Mouse (Mus musculus): Measurements from ENCODE around the gene Lce1j. TPM values are rescaled to one million over a fixed set of nuclear protein-coding genes. Genes with fewer than 3 reads are reported as not detected.
A peak's percentile ranks its signal among the peaks of the same experiment; 100 is the strongest.

The Lce1j gene
- polyA plus RNA-seq, 1 experiment from 2014 or later = 184 TPM

DNA sequence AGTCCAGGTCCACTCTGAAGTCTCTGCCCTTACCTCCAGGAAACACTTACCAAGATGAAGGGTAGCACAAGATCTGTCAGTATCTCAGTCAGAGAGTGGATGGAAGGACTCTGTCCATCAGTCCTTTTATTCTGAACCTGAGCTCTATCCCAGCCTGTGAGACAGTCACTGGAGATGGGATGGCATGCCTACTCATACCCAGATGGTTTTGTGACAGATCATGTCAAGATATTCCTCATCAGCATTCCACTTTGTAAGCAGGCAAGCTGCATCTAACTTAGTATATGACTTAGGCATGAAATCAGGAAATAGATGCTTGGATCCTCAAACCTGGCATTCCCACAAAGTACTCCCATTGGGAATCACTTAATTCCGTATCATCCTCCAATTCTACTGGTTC lies 11.5 kb downstream of the Lce1j start, which contains the start of gene Lce1i:
Gene Lce1i, minus strand, starts transcription at position 101 of the 400 bp plus-strand sequence.
- ATAC-seq (ENCODE audit: low FRiP score, low TSS enrichment) (no peak), DNase-seq (ENCODE audit: low spot score) (no peak)
- 81% methylated on average over 1 of the region's 1 CpGs for WGBS
- Histone ChIP-seq H3K4me3 (ENCODE audit: low read depth, low read length) (no peak within 1 kb of the TSS), H3K9ac (ENCODE audit: low read length) (no peak within 1 kb of the TSS), H3K36me3 (ENCODE audit: control insufficient read depth, insufficient read depth, low read length) (no peaks in the 10 kb centered on the region), H3K4me1 (replicated peaks; ENCODE audit: control insufficient read depth, insufficient read depth) (no peaks in the 10 kb centered on the region), H3K27me3 (ENCODE audit: control insufficient read depth, insufficient read depth, low read length) (no peaks in the 10 kb centered on the region), H3K27ac (replicated peaks) (no peak within 1 kb of the TSS), H3K4me2 (replicated peaks; ENCODE audit: low read depth) (no peak within 1 kb of the TSS), H3K9me3 (ENCODE audit: control insufficient read depth, low read length) (no peaks in the 10 kb centered on the region)
- TF ChIP-seq EP300 (optimal IDR thresholded peaks at IDR 0.05) = no peak
- no peak for TF ChIP-seq CTCF (IDR thresholded peaks at IDR 0.05; ENCODE audit: low read depth)

DNA sequence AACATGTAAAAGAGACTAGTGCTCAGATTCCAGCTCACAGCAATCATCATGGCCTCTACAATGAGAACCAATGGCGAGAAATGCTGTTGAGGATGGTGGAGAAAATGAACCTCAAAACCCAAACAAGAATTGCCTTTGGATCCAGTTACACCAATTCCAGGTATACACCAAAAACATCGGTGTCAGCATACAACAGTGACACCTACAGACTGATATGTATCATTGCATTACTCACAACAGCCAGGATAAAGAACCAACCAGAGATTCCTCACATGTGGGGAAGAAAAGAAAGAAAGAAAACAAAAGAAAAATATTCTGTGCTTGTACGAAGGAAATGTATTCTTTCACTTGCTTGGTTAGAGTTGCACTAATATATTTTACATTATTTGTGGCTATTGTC lies 18.7 kb downstream of the Lce1j start:
- Histone ChIP-seq H3K9me3 (ENCODE audit: control insufficient read depth, low read length) (no peaks in the 10 kb centered on the region), H3K27ac (replicated peaks) (no peak overlapping the region), H3K4me2 (replicated peaks; ENCODE audit: low read depth) (no peak overlapping the region), H3K36me3 (ENCODE audit: control insufficient read depth, insufficient read depth, low read length) (no peaks in the 10 kb centered on the region), H3K4me1 (replicated peaks; ENCODE audit: control insufficient read depth, insufficient read depth) (no peaks in the 10 kb centered on the region), H3K4me3 (ENCODE audit: low read depth, low read length) (no peak overlapping the region), H3K27me3 (ENCODE audit: control insufficient read depth, insufficient read depth, low read length) (no peaks in the 10 kb centered on the region), H3K9ac (ENCODE audit: low read length) (no peak overlapping the region)
- no peak for ATAC-seq (ENCODE audit: low FRiP score, low TSS enrichment)
- DNase-seq (ENCODE audit: low spot score) = no peak
- no peak for TF ChIP-seq EP300 (optimal IDR thresholded peaks at IDR 0.05)
- peak; percentile 73 for TF ChIP-seq CTCF (IDR thresholded peaks at IDR 0.05; ENCODE audit: low read depth)
- WGBS = 18% methylated on average over 3 of the region's 3 CpGs

DNA sequence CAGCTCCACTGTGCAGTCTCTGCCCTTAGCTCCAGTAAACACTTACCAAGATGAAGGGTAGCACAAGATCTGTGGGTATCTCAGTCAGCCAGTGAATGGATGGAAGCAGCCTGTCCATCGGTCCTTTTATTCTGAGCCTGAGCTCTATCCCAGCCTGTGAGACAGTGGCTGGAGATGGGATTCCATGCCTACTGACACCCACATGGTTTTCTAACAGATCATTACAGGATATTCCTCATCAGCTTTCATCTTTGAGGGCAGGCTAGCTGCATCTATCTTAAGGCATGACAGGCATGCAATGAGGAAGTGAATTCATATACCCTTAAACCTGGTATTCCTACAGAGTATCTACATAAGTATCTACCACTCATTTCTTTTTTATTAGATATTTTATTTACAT lies 25.3 kb downstream of the Lce1j start, which contains the start of gene Lce1h:
Gene Lce1h, minus strand, starts transcription at position 101 of the 400 bp plus-strand sequence.
- Histone ChIP-seq H3K9ac (ENCODE audit: low read length) (no peak within 1 kb of the TSS), H3K4me2 (replicated peaks; ENCODE audit: low read depth) (no peak within 1 kb of the TSS), H3K27me3 (ENCODE audit: control insufficient read depth, insufficient read depth, low read length) (no peaks in the 10 kb centered on the region), H3K9me3 (ENCODE audit: control insufficient read depth, low read length) (no peaks in the 10 kb centered on the region), H3K27ac (replicated peaks) (no peak within 1 kb of the TSS), H3K4me1 (replicated peaks; ENCODE audit: control insufficient read depth, insufficient read depth) (no peaks in the 10 kb centered on the region), H3K36me3 (ENCODE audit: control insufficient read depth, insufficient read depth, low read length) (no peaks in the 10 kb centered on the region), H3K4me3 (ENCODE audit: low read depth, low read length) (no peak within 1 kb of the TSS)
- ATAC-seq (ENCODE audit: low FRiP score, low TSS enrichment) (no peak), DNase-seq (ENCODE audit: low spot score) (no peak)
- 89% methylated on average over 1 of the region's 1 CpGs for WGBS
- TF ChIP-seq EP300 (optimal IDR thresholded peaks at IDR 0.05) (no peak), CTCF (IDR thresholded peaks at IDR 0.05; ENCODE audit: low read depth) (no peak)

DNA sequence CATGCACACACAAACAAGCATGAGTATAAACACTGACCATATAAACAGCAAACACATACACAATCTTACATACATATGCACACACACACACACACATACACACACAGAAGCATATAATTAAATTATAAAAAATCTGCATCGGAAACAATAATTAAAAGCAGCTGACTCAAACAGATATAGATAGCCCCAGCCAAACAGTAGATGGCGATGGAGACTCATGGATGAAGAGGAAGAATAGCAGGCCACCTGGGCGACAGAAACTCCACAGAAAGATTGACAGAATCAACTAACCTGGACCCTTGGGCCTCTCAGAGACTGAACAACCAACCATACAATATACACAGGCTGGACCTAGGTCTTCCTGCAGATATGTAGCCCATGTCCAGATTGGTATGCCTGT lies 37.1 kb downstream of the Lce1j start:
- Histone ChIP-seq H3K4me2 (replicated peaks; ENCODE audit: low read depth) (no peak overlapping the region), H3K9ac (ENCODE audit: low read length) (no peak overlapping the region), H3K27me3 (ENCODE audit: control insufficient read depth, insufficient read depth, low read length) (no peaks in the 10 kb centered on the region), H3K4me3 (ENCODE audit: low read depth, low read length) (no peak overlapping the region), H3K36me3 (ENCODE audit: control insufficient read depth, insufficient read depth, low read length) (no peaks in the 10 kb centered on the region), H3K9me3 (ENCODE audit: control insufficient read depth, low read length) (no peaks in the 10 kb centered on the region), H3K4me1 (replicated peaks; ENCODE audit: control insufficient read depth, insufficient read depth) (no peaks in the 10 kb centered on the region), H3K27ac (replicated peaks) (no peak overlapping the region)
- TF ChIP-seq CTCF (IDR thresholded peaks at IDR 0.05; ENCODE audit: low read depth) (peak; percentile 49), EP300 (optimal IDR thresholded peaks at IDR 0.05) (no peak)
- 37% methylated on average over 3 of the region's 3 CpGs for WGBS
- ATAC-seq (ENCODE audit: low FRiP score, low TSS enrichment) (no peak), DNase-seq (ENCODE audit: low spot score) (no peak)

DNA sequence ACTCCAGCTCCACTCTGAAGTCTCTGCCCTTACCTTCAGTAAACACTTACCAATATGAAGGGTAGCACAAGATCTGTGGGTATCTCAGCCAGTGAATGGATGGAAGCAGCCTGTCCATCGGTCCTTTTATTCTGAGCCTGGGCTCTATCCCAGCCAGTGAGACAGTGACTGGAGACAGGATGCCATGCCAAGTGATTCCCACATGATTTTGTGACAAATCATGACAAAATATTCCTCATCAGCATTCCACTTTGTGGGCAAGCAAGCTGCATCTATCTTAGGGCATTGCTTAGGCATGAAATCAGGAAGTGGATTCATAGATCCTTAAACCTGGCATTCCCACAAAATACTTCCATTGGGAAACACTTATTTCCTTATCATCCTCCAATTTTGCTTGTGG lies 38.1 kb downstream of the Lce1j start, which contains the start of gene Lce1g:
Gene Lce1g, minus strand, starts transcription at position 101 of the 400 bp plus-strand sequence.
- 89% methylated on average over 1 of the region's 1 CpGs for WGBS
- H3K4me2 ChIP-seq (replicated peaks; ENCODE audit: low read depth) = no peak within 1 kb of the TSS
- H3K9me3 ChIP-seq (ENCODE audit: control insufficient read depth, low read length) = no peaks in the 10 kb centered on the region
- H3K4me1 ChIP-seq (replicated peaks; ENCODE audit: control insufficient read depth, insufficient read depth) = no peaks in the 10 kb centered on the region
- H3K9ac ChIP-seq (ENCODE audit: low read length) = no peak within 1 kb of the TSS
- no peak for ATAC-seq (ENCODE audit: low FRiP score, low TSS enrichment)
- no peaks in the 10 kb centered on the region for H3K27me3 ChIP-seq (ENCODE audit: control insufficient read depth, insufficient read depth, low read length)
- no peak for DNase-seq (ENCODE audit: low spot score)
- no peaks in the 10 kb centered on the region for H3K36me3 ChIP-seq (ENCODE audit: control insufficient read depth, insufficient read depth, low read length)
- H3K4me3 ChIP-seq (ENCODE audit: low read depth, low read length) = no peak within 1 kb of the TSS
- H3K27ac ChIP-seq (replicated peaks) = no peak within 1 kb of the TSS
- TF ChIP-seq EP300 (optimal IDR thresholded peaks at IDR 0.05) = no peak

DNA sequence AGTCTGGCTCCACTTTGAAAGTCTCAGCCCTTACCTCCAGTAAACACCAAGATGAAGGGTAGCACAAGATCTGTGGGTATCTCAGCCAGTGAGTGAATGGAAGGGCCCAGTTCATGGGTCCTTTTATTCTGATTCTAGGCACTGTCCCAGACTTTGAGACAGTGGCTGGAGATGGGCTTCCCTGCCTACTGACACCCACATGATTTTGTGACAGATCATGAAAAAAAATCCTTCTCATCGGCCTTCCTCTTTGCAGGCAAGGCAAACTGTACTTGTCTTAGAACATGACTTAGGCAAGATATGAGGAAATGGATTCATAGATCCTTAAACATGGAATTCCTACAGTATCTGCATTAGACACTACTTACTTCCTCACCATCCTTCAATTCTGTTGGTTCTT lies 51.3 kb downstream of the Lce1j start, which contains the start of gene Gm38119:
Gene Gm38119, minus strand, starts transcription at position 101 of the 400 bp plus-strand sequence.
- Histone ChIP-seq H3K4me3 (ENCODE audit: low read depth, low read length) (no peak within 1 kb of the TSS), H3K9me3 (ENCODE audit: control insufficient read depth, low read length) (no peaks in the 10 kb centered on the region), H3K4me1 (replicated peaks; ENCODE audit: control insufficient read depth, insufficient read depth) (no peaks in the 10 kb centered on the region), H3K4me2 (replicated peaks; ENCODE audit: low read depth) (no peak within 1 kb of the TSS), H3K27ac (replicated peaks) (no peak within 1 kb of the TSS), H3K9ac (ENCODE audit: low read length) (no peak within 1 kb of the TSS), H3K27me3 (ENCODE audit: control insufficient read depth, insufficient read depth, low read length) (no peaks in the 10 kb centered on the region), H3K36me3 (ENCODE audit: control insufficient read depth, insufficient read depth, low read length) (no peaks in the 10 kb centered on the region)
- ATAC-seq (ENCODE audit: low FRiP score, low TSS enrichment) (no peak), DNase-seq (ENCODE audit: low spot score) (no peak)
- WGBS = 71% methylated on average over 1 of the region's 1 CpGs
- TF ChIP-seq CTCF (IDR thresholded peaks at IDR 0.05; ENCODE audit: low read depth) (no peak), EP300 (optimal IDR thresholded peaks at IDR 0.05) (no peak)

Other genes with a start within 250 kb of the Lce1j start
- 16.6 and 21.1 TPM in 2 replicates for gene Ivl, start 216.8 kb downstream of the Lce1j start, polyA plus RNA-seq (2015; fragmentation: Nextera tagmentation; extraction: Ambion mirVana)
- gene Smcp, start 201.5 kb downstream of the Lce1j start, polyA plus RNA-seq (2015; fragmentation: Nextera tagmentation; extraction: Ambion mirVana) = not detected in 2 replicates
- gene 2210017I01Rik, start 183.0 kb downstream of the Lce1j start, polyA plus RNA-seq (2015; fragmentation: Nextera tagmentation; extraction: Ambion mirVana) = 22.8 and 26.7 TPM in 2 replicates
- 98.3 and 102 TPM in 2 replicates for gene Lce6a, start 168.9 kb downstream of the Lce1j start, polyA plus RNA-seq (2015; fragmentation: Nextera tagmentation; extraction: Ambion mirVana)
- gene Lce1a1, start 142.2 kb downstream of the Lce1j start, polyA plus RNA-seq (2015; fragmentation: Nextera tagmentation; extraction: Ambion mirVana) = 401 and 429 TPM in 2 replicates
- gene Lce1b, start 133.6 kb downstream of the Lce1j start, polyA plus RNA-seq (2015; fragmentation: Nextera tagmentation; extraction: Ambion mirVana) = 116 and 135 TPM in 2 replicates
- gene Lce1a2, start 120.2 kb downstream of the Lce1j start, polyA plus RNA-seq (2015; fragmentation: Nextera tagmentation; extraction: Ambion mirVana) = 632 and 696 TPM in 2 replicates
- gene Lce1c, start 111.3 kb downstream of the Lce1j start, polyA plus RNA-seq (2015; fragmentation: Nextera tagmentation; extraction: Ambion mirVana) = 673 and 689 TPM in 2 replicates
- gene Lce1d, start 103.3 kb downstream of the Lce1j start, polyA plus RNA-seq (2015; fragmentation: Nextera tagmentation; extraction: Ambion mirVana) = 199 and 223 TPM in 2 replicates
- gene Lce1e, start 81.4 kb downstream of the Lce1j start, polyA plus RNA-seq (2015; fragmentation: Nextera tagmentation; extraction: Ambion mirVana) = 326 and 341 TPM in 2 replicates
- gene Lce1f, start 70.2 kb downstream of the Lce1j start, polyA plus RNA-seq (2015; fragmentation: Nextera tagmentation; extraction: Ambion mirVana) = 468 and 478 TPM in 2 replicates
- 11.4 and 14.1 TPM in 2 replicates for gene Gm38119, start 51.4 kb downstream of the Lce1j start, polyA plus RNA-seq (2015; fragmentation: Nextera tagmentation; extraction: Ambion mirVana)
- gene Lce1g, start 38.2 kb downstream of the Lce1j start, polyA plus RNA-seq (2015; fragmentation: Nextera tagmentation; extraction: Ambion mirVana) = 307 and 309 TPM in 2 replicates
- gene Lce1h, start 25.4 kb downstream of the Lce1j start, polyA plus RNA-seq (2015; fragmentation: Nextera tagmentation; extraction: Ambion mirVana) = 249 and 251 TPM in 2 replicates
- 369 and 377 TPM in 2 replicates for gene Lce1i, start 11.6 kb downstream of the Lce1j start, polyA plus RNA-seq (2015; fragmentation: Nextera tagmentation; extraction: Ambion mirVana)
- 86.3 and 98.5 TPM in 2 replicates for gene Lce1k, start 17.4 kb upstream of the Lce1j start, polyA plus RNA-seq (2015; fragmentation: Nextera tagmentation; extraction: Ambion mirVana)
- 108 and 133 TPM in 2 replicates for gene Kprp, start 36.7 kb upstream of the Lce1j start, polyA plus RNA-seq (2015; fragmentation: Nextera tagmentation; extraction: Ambion mirVana)
- 247 and 250 TPM in 2 replicates for gene Lce1l, start 60.8 kb upstream of the Lce1j start, polyA plus RNA-seq (2015; fragmentation: Nextera tagmentation; extraction: Ambion mirVana)
- gene 2310050C09Rik, start 79.7 kb upstream of the Lce1j start, polyA plus RNA-seq (2015; fragmentation: Nextera tagmentation; extraction: Ambion mirVana) = 30.7 and 33.6 TPM in 2 replicates
- 1,230 and 1,305 TPM in 2 replicates for gene Lce3a, start 135.7 kb upstream of the Lce1j start, polyA plus RNA-seq (2015; fragmentation: Nextera tagmentation; extraction: Ambion mirVana)
- gene Lce3b, start 142.5 kb upstream of the Lce1j start, polyA plus RNA-seq (2015; fragmentation: Nextera tagmentation; extraction: Ambion mirVana) = 847 and 849 TPM in 2 replicates
- 1,477 and 1,491 TPM in 2 replicates for gene Lce3c, start 154.0 kb upstream of the Lce1j start, polyA plus RNA-seq (2015; fragmentation: Nextera tagmentation; extraction: Ambion mirVana)
- gene Lce3d, start 166.9 kb upstream of the Lce1j start, polyA plus RNA-seq (2015; fragmentation: Nextera tagmentation; extraction: Ambion mirVana) = 246 and 293 TPM in 2 replicates
- gene Lce3e, start 176.5 kb upstream of the Lce1j start, polyA plus RNA-seq (2015; fragmentation: Nextera tagmentation; extraction: Ambion mirVana) = 1,443 and 1,461 TPM in 2 replicates
- gene Lce3f, start 201.7 kb upstream of the Lce1j start, polyA plus RNA-seq (2015; fragmentation: Nextera tagmentation; extraction: Ambion mirVana) = 3,312 and 3,341 TPM in 2 replicates
- 1,801 and 2,041 TPM in 2 replicates for gene Crct1, start 225.2 kb upstream of the Lce1j start, polyA plus RNA-seq (2015; fragmentation: Nextera tagmentation; extraction: Ambion mirVana)
- gene Lce1m, start 228.5 kb upstream of the Lce1j start, polyA plus RNA-seq (2015; fragmentation: Nextera tagmentation; extraction: Ambion mirVana) = 356 and 376 TPM in 2 replicates

All from stomach, postnatal 0 days (tissue).